Mouse (Mus musculus) layer of hippocampus, adult 8-10 months (tissue): ENCODE data around the gene Chchd10. TPM values are rescaled to one million over a fixed set of nuclear protein-coding genes. Genes with fewer than 3 reads are reported as not detected.
"Not testable (repeated sequence)": the region's sequence is repeated elsewhere in the genome, so short reads cannot be mapped to it uniquely, and the experiment has no call there.

ENCODE experiments used
- DNase-seq, 2 experiments: peaks; one replicate each; pipeline ENCODE4 v3.0.0; 2022; ENCODE audit warnings: low spot score in 2 of 2
- total RNA-seq, 4 experiments: library from RNA; stranded (reverse); gene quantifications; 2 replicates each; pipeline ENCODE4 v1.2.4; 2022

The Chchd10 gene
- total RNA-seq, result 100 to 1,000 TPM; 299 to 345 (median 314) TPM

- DNase-seq, result no peak
Measured at GRCm38 (mm10) chr10:75932891-75933290, at the start of gene Chchd10. Chchd10 (plus strand) TSS chr10:75933130.

GRCm38 (mm10) chr10:75883232-75883552 is 49.7 kb upstream of the Chchd10 start:
- DNase-seq, result peak; percentile 77 to 79

GRCm38 (mm10) chr10:75884742-75885141 is 48.2 kb upstream of the Chchd10 start:
- no peak for DNase-seq

- DNase-seq, result not testable (repeated sequence)
Measured at GRCm38 (mm10) chr10:75887504-75887903, 45.4 kb upstream of the Chchd10 start.

- no peak for DNase-seq
Measured at GRCm38 (mm10) chr10:75889406-75890153, 43.4 kb upstream of the Chchd10 start.

DNA sequence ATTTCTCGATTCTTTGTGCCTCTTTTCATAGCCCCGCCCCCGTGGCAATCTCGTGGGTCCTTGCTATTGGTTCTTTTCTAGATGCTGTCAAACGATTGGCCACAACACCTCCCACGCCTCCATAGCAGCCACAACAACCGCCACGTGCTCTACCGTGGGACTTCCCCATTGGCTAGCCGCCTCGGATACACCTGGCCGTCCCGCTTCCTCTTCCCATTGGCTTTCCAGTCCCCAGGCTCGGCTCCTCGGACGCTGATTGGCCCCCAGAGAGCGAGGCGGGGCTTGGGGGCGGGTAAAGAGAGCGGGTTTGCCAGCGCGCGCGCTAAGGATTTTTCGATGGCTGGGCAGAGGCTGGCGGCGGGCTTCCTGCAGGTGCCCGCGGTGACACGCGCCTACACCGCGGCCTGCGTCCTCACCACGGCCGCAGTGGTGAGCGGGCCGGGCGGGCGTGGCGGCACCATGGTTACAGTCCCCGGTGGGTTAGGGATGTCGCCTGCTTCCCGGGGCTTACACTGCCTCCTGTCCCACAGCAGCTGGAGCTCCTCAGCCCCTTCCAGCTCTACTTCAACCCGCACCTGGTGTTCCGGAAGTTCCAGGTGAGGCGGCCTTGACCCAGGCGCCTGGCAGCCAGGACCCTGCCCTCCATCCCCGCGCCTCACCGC is 39.7 kb upstream of the Chchd10 start, which contains the start of gene Derl3:
Gene Derl3, plus strand, starts transcription at position 325 of the 662 bp plus-strand sequence.
- peak; percentile 97 to 98 for DNase-seq

- DNase-seq, result no peak
Measured at GRCm38 (mm10) chr10:75894601-75895000, 38.3 kb upstream of the Chchd10 start.

GRCm38 (mm10) chr10:75895730-75896129 is 37.2 kb upstream of the Chchd10 start:
- no peak for DNase-seq

GRCm38 (mm10) chr10:75896208-75896607 is 36.7 kb upstream of the Chchd10 start:
- peak in 1 of 2 experiments; percentile 37 for DNase-seq

- DNase-seq, result peak in 1 of 2 experiments; percentile 74
Measured at GRCm38 (mm10) chr10:75897373-75897772, 35.6 kb upstream of the Chchd10 start.

- DNase-seq, result no peak
Measured at GRCm38 (mm10) chr10:75898039-75898564, 34.8 kb upstream of the Chchd10 start.

DNA sequence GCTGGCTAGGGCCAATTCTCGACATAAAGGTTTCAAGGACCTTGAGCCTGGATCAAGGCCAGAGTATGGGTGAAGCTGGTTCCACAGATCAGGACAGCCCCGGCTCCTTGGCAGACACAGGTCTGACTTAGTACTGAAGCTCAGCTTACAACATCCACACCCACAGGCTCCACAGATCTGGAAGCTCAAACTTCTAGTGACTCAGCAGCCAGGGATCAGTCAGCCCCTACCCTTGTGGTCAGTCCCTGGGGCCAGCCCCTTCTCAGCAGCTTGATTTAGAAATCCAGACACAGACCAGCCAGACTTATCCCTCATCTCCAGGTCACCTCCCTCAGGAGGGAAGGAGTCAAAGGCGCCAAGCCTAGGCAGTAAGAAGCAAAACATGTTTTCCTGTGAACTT is 34.1 kb upstream of the Chchd10 start:
- no peak for DNase-seq

- DNase-seq, result no peak
Measured at GRCm38 (mm10) chr10:75904391-75904790, 28.5 kb upstream of the Chchd10 start.

DNA sequence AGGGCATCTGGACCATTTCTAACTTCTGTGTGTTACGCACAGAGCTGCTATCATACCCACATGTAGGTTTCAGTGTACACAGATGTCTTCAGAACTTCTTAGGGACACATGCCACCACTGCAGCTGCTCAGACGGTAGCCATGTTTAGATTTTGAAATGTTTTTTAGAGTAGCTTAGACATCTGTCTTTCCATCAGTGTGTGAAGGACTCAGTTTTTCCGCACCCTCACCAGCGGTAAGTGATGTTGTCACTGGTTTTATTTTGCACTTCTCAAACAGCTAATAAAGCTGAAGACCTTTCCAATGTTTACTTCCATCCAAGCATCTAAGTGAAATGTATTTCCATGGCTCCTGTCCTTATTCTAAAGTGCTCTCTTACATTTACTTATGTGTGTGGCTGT is 26.0 kb upstream of the Chchd10 start:
- DNase-seq, result no peak

- no peak for DNase-seq
Measured at GRCm38 (mm10) chr10:75910698-75911097, 22.2 kb upstream of the Chchd10 start.

DNA sequence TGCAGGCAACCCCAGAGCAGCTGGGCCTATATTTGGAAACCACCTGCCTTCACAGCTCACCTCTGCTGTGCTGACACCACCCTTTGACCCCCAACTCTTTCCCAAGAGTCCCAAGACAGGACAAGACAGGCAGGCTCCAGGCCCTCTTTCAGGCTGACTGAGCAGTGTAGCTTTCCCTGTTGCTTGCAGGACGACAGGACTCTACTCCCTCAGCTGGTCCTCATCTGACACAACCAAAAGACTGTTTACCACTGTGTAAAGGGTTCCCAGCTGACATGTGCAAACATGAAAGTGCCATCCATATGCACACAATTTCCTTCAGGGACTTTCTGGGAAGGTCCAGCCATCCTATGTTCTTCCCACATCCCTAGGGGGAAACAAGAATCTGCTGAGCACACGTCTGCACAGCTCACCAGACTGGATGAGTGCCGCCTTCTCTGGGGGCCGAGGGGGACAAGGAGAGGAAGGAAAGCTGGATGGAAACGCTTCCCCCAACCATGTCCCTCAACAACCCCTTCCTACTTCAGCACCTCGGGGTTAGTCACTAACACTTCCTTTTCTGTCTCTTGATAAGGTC is 19.8 kb upstream of the Chchd10 start:
- no peak for DNase-seq

DNA sequence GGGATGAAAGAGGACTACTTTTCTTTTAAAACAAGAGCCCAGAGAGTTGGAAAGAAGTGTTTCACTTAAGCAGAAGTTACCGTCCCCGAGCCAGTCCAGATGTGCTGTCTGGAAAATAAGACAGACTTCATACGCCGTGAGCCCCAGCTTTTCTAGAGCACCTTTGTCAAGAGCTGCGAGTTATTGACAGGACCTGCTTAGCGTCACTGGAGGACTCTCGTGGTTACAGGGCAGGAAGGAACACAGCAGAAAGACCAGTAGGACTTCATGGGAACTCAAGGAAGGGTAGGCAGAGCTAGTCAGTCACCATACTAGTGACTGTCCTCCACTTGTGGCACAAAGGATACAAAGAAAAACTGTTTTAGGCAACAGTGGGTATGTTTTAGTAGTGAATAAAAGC is 17.4 kb upstream of the Chchd10 start:
- DNase-seq, result no peak

GRCm38 (mm10) chr10:75916840-75917239 is 16.1 kb upstream of the Chchd10 start:
- no peak for DNase-seq

- DNase-seq, result no peak
Measured at GRCm38 (mm10) chr10:75919026-75919425, 13.9 kb upstream of the Chchd10 start.

DNA sequence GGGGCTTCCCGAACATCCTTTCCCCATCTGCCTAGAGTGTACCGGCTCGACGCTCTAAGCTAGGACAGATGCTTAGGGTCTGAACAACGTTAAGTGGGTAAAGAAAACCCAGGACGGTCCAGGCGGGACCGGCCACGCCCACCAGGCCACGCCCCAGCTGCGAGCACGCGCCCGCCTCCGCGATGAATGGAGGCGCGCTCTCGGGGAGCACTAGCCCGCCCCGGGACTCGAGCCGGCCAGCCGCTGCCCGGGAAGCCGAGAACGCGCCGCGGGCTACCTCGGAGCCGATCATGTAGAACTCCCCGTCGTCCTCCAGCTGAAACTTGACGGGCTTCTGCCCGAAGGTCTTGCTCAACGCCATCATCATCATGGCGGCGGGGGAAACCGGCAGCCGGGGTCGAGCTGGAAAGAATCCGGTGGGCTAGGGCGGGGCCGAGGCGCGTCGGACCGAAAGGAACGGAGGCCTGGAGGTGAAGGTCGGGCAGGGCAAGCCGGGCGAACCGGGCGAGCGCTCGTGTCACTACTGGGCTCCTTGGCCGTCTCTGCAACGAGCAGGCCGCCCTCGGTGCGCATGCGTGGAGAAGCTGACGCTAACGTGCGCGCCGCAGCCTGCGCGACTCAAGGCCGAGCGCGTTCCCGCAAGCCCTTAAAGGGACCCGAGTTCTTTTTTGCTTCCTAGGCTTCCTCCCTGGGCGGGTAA is 11.8 kb upstream of the Chchd10 start, which contains the start of gene Smarcb1:
Gene Smarcb1, minus strand, starts transcription at position 592 of the 700 bp plus-strand sequence.
- peak; percentile 91 to 95 for DNase-seq

- DNase-seq, result no peak
Measured at GRCm38 (mm10) chr10:75921726-75922560, 11.0 kb upstream of the Chchd10 start.
